Mouse (Mus musculus): ENCODE measurements around the gene Akp3. TPM values are rescaled to one million over a fixed set of nuclear protein-coding genes. Genes with fewer than 3 reads are reported as not detected.

Gene Akp3
- polyA plus RNA-seq (2015; fragmentation: Nextera tagmentation; extraction: Ambion mirVana), result 0.26 and 0.60 TPM in 2 replicates

DNA sequence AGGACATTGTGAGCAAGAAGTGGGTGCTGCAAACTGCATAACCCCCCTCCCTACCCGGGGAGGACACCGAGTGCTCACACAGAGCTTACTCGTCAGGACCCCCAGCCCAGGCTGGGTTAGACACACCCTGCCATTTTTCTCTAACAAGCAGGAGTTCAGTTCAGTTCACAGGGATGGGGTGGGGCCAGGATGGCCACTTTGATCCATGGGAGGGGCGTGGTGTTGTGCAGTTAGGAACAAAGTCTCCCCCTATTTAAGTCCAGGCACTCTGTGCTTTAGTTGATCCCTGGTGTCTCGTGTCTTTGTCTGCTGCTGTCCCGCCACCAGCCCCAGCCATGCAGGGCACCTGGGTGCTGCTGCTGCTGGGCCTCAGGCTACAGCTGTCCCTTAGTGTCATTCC is at the start of gene Akp3:
Gene Akp3 (plus strand): TSS at position 301 of the 400 bp plus-strand sequence.
- DNase-seq (ENCODE audit: low spot score), result no peak

DNA sequence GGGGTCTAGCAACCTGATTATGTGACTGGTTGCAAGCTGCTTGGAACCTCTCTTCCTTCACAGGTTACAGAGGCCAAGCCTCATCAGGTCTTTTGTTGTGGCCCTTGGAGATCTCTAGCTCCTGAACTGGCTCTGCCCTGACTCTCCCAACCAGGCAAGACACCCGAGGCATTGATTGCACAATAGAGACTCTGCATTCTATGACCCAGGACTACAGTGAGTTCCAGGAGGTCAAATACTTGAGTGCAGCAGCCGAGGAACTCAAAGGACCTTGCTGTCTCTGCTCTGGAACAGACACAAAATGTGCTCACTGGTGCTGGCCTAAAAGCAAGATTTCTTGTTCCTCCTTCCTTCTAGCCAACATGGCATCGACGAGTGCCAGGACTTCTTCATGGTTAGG is 38.6 kb upstream of the Akp3 start:
- DNase-seq (ENCODE audit: low spot score), result no peak

DNA sequence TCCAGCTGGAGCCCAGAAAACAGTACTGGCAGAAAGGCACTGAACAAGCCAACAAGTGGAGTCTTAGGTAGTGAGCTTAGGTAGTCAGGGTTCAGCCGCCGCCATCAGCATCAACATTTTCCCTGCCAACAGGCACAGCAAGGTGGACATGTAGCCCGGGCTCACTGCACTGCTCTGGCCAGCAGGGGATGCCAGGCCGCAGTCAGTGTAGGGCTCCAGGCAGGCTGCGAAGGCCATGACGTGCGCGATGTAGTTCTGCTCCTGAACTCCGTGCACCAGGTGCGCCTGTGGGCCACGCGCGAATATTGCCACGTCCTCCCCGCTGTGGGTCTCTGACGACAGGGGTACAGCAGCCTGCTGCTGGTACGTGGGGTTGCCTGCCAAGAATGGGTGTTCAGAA is 37.8 kb upstream of the Akp3 start:
- DNase-seq (ENCODE audit: low spot score), result no peak

DNA sequence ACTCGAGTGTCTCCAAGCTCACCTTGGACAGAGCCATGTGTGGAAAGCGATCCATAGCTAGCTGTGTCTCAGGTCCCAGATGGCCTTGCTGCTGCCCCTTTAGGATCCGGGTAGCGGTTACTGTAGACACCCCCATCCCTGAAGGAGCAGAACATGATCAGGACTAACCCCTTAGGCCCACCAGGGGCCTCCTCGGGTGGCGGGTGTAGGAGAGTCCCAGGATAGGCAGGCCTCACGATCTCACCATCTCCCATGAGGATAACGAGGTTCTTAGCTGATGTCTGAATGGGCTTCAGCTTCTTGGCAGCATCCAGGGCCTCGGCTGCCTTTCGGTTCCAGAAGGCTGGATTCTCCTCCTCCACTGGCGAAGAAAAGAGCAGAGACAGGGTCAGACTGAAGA is 35.5 kb upstream of the Akp3 start:
- DNase-seq (ENCODE audit: low spot score), result no peak

DNA sequence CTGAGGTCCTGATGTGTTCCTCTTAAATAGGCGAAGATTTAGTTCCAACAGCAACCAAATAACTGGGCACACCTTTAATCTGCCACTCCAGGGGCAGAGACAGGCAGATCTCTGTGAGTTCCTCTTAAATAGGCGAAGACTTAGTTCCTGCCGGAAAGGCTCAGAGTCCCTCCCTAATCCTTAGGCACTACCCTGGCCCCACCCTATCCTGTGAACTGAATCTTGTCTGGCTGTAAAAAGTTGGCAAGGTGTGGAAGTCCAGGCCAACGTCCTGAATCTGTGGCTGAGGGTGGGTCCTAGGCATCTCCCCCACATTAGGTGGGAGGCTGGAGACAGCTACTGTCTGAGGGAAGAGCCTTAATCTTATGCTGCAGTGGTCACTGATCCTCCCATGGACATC is 34.9 kb upstream of the Akp3 start, which contains the start of gene Alppl2:
Gene Alppl2 (minus strand): TSS at position 101 of the 400 bp plus-strand sequence.
- no peak for DNase-seq (ENCODE audit: low spot score)

DNA sequence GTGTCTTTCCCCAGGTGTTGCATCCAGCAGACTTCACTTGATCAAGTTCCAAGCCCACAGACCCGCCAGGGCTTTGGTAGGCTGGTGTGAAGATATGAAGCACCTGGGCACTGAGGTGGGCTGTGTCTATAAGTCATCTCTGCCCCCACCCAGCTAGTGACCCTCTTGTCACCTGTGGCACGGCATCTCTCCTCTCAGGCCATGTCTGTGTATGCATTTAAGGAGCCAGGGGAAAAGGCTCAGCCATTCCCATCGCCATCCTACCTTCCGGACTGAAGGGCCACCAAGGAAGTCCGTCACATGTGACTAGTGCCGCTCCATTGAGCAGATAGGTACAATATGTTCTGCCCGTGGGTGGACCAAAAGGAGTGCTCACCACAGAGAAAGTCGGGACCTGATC is 29.1 kb upstream of the Akp3 start:
- DNase-seq (ENCODE audit: low spot score), result no peak

DNA sequence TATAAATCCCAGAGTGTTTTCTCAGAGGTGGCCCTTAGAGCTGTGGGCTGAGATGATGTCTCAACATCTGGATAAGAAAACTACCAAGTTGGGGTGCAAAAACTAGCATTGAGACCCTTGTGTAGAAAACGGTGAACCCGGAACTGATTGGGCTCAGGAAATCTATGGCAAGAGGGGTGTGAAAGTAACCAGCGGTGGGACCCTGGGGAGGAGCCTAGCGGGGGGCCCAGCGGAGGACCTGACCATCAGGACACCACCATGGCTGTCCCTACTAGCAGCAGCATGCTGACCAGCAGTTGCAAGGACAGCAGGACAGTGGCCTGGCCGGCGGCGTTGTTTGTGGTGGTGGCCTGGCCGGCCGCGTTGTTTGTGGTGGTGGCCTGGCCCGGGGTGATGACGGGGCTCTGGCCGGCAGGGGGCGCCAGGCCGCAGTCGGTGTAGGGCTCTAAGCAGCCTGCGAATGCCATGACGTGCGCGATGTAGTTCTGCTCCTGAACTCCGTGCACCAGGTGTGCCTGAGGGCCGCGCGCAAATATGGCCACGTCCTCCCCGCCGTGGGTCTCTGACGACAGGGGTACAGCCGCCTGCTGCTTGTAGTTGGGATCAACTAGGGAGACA is 26.3 kb upstream of the Akp3 start:
- peak; percentile 40 for DNase-seq (ENCODE audit: low spot score)

DNA sequence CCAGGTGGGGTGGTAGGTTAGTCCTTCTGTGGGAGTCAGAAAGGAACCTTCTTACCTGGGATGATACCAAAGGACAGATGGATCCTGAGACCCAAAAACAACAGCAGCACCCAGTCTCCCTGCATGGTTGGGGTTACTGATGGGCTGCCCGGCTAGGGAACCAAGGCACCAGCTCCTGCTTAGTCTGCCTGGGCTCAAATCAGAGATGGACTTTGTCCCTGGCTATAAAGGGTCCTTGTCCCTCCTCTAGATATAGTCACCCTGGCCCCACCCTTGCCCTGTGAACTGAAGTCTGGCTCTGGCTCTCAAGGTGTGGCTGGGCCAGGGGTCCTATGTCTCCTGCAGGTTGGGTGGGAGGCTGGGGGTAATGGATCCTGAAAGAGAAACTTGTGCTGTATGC is 23.4 kb upstream of the Akp3 start, which contains the start of gene Alpi:
Gene Alpi (minus strand): TSS at position 196 of the 400 bp plus-strand sequence.
- DNase-seq (ENCODE audit: low spot score), result no peak

DNA sequence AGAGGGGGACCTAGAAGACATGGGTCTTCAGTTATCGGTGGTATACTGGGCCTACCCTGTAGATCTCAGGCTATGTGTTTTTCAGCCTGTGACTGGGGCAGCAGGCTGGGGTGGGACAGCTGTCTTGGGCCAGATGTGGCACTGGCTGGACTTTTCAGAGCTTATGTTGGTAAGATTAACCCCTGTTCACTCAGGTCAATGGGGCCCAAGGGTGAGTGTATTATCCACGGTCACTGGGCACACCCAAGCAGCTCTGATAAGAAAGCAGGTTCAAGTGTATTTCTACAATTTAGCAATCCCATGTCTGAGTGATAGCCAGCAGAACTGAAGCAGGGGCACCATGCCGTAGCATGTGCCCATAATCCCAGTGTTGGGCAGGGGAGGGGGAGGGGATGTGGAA is 22.7 kb upstream of the Akp3 start:
- DNase-seq (ENCODE audit: low spot score), result no peak

DNA sequence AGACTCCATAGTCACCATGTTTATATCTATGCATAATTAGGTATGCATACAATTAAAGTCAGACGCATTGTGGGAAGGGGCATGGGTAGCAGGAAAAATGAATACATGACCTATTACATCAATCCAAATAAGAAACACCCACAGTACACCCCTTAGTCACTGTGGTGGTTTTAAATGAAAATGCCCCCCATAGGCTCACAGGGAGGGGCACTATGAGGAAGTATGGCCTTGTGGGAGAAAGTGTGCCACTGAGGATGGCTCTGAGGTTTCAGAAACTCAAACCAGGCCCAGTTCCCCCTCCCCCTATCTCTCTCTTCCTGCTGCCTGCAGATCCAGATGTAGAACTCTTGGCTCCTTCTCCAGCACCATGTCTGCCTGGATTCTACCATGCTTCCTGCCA is 20.8 kb upstream of the Akp3 start:
- DNase-seq (ENCODE audit: low spot score), result no peak

DNA sequence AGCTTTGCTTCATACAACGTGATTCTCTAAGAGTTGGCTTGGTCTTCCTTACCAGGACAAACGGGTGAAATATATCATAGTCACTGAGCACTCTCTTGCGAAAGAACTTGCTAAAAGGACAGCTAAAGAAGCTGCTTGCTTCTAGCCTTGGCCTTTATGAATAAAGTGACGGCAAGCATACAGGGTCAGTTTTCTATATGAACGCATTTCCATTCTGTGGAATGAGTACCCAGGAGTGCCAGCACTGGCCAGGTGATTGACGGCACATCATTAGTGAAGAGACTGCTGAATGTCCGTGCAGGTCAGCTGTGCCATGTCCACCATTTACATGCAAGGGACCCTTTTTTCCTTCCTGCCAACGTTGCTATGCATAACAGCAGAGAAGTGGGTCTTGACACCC is 18.2 kb upstream of the Akp3 start:
- DNase-seq (ENCODE audit: low spot score), result no peak

DNA sequence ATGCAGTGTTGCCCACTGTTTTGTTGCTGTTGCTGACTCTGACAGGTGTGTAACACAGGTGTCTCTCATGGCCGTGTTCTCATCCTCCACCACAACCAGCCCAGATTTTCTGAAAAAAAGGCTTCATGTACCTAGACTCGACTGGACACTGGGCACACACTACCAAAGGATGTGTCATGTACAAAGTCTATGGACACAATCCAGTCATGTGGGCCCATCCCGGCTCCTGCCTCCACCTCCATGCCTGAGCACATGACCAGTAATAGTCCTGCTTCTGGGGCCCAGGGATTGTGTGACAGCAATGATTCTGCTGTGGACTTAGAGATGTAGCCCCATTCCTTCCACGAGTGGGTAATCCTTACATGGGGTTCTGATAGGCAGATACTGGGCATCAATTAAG is 16.2 kb upstream of the Akp3 start:
- DNase-seq (ENCODE audit: low spot score), result no peak

DNA sequence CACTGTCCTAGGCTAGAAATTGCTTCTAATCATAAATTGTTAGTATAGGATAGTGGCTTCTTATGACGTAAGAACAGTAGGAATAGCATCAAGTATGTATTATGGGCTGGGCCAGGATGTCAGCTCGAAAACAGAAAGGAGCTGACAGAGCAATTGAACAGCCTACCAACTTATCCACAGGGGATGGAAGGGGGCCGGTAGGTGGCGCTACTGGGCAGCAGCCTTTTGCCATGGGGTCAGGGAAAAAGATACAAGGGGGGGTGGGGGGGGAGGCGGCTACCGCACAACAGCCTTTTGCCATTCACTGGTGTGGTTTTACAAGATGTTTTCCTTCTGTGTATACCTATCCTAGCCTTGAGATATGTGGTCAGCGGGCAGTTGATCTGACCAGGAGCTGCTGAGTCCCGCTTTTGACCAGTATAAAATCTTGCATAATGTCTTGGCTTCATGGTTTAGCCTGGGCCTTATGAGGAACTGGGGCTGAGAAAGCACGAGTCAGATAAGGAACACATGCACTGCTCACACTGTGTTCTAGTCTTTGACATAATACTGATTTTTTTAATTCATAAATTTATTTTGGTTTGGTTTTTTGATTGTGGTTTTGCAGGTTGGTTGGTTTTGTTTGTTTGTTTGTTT is 12.9 kb upstream of the Akp3 start:
- DNase-seq (ENCODE audit: low spot score), result no peak

DNA sequence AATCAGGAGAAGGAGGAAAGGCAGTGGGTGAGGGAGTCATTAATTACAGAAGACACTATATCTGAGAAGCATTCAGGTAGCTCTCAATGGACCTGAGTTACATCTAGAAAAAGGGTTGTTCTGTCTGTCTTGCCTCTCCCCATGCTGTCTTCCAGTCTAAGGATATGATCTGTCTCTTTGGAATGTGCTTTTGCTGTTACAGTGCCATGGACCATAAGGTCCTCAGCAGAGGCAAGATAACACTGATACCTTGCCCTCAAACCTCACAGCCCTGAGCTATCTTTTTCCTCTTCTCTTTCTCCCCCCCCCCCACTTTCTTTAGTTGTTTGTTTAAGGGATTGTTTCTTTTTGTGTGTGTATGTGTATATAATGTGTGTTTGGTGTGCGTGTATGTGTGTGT is 10.0 kb upstream of the Akp3 start:
- DNase-seq (ENCODE audit: low spot score), result no peak

DNA sequence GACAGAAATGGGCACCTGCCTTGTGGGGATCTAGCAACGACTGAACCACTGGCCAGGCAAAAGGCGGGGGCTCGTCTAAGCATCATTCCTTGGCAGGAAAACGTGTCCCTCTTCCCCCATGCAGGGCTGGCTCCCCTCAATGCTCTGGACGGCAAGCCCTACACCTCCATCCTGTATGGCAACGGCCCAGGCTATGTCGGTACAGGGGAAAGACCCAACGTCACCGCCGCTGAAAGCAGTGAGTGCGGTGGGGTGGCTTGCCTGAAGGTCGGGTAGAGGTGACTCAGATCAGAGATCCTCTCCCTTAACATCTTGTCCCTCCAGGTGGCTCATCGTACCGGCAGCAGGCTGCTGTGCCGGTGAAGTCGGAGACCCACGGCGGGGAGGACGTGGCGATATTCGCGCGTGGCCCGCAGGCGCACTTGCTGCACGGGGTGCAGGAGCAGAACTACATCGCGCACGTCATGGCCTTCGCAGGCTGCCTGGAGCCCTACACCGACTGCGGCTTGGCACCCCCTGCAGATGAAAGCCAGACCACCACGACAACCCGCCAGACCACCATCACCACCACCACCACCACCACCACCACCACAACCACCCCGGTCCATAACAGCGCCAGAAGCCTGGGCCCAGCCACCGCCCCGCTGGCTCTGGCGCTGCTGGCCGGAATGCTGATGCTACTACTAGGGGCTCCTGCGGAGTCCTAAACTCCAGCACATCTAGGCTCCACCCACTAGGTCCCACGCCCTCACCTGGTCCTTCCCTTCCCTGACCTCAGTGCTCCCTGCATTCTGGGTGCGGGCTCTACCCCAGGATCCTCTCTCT is 2.6 kb downstream of the Akp3 start:
- no peak for DNase-seq (ENCODE audit: low spot score)

DNA sequence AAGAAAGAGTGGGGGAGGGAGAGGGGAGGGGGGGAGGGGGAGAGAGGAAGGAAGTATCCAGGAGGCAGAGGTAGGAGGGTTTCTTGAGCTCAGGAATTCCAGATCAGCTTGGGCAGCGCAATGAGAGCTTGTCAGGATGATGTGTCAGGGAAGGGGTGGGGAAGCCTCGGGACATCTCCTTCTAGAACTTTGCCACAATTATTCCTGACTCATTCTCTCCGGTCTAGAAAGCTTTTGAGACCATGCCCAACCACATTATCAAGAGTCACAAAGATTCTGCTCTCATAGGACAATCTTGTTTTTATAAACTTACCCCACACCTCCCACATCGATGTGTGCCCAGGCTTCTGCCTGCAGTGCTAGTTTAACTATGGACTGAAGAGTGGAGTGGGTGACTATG is 7.0 kb downstream of the Akp3 start:
- DNase-seq (ENCODE audit: low spot score), result no peak

DNA sequence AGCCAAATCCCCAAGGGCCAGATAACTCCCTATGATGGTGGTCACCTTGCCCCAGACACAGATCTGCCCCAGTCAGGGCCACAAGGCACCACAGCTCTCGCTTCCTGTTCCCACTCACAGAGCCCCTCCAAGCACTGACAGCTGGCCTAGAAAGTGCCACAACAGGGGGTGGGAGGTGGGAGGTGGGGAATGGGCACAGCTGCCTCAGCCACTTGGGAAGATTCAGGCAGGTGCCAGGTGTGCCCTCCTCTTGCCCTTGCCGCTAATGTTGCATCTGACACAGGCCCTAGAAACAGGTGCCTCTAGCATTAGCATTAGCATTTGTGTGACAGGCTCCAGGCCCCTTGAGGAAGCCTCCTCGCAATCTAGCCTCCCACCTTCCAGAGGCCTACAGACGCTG is 16.8 kb downstream of the Akp3 start:
- DNase-seq (ENCODE audit: low spot score), result no peak

DNA sequence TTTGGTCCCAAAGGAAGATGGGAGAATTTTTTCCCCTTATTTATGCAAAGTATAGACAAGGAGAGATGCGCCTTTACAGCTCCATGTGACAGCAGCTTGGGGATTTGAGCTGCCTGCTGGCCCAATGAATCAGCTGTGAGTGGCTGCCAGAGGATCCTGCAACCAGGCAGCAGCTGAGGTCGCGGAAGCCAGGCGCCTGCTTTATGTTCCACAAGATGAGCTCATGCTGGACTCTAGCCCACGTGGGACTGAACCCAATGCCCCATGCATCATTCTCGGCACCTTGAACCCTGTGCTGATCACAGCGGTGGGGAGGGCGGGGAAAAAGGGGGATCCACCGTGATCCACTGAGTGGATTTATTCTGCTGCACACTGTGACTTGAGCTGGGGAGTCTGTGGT is 17.7 kb downstream of the Akp3 start:
- no peak for DNase-seq (ENCODE audit: low spot score)

DNA sequence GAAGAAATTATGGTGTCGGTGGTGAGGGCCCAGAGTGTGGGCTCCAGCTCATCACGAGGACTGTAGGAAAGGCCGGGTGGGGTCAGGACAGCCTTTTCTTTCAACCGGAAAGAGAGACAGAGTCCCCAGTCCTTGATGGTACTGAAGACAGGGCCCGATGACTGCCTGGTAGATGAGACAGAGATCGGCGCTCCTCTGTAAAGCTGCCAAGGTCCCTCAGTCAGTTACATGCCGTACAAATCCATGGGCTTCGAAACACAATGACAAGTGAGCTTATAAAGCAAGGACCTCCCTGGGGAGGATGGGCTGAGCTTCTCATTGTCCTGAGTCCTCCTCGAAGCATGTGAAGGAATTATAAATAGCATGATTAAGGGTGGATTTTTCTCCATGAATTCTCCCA is 18.4 kb downstream of the Akp3 start:
- DNase-seq (ENCODE audit: low spot score), result no peak

DNA sequence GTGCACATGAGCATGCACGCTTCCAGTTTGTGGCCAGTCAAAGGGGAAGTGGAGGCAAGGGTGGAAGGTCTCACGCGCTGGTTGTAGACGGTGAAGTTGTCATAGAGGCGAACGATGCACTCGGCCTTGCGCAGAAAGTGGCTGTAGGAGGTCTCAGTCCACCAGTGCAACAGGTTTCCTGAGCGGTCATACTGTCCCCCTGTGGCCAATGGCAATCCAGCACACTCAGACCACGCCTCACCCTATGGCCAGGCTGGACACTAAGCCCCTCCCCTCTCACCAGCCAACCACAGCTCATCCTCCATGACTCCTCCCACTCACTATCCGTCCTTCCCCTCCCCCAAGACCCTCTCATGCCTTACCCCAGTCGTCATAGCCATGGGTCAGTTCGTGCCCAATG is 24.6 kb downstream of the Akp3 start:
- DNase-seq (ENCODE audit: low spot score), result no peak

DNA sequence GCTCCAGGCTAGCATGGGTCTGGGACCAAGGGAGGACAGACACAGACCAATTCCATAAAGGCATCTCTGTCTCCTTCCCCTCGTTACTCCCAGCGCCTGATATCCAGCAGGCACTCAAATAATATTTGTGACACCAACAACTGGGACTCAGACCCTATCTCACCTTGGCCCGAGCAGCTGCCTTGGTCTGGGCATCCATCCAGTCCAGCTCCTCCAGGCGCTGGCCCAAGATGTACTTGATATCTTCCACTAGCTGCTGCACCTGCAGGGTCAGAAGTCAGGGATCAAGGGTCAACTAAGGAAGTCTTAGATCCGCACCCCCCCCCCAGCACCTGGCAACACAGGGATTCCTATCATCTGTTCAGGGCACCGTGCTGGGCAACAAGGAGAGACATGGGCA is 26.5 kb downstream of the Akp3 start:
- DNase-seq (ENCODE audit: low spot score), result no peak

DNA sequence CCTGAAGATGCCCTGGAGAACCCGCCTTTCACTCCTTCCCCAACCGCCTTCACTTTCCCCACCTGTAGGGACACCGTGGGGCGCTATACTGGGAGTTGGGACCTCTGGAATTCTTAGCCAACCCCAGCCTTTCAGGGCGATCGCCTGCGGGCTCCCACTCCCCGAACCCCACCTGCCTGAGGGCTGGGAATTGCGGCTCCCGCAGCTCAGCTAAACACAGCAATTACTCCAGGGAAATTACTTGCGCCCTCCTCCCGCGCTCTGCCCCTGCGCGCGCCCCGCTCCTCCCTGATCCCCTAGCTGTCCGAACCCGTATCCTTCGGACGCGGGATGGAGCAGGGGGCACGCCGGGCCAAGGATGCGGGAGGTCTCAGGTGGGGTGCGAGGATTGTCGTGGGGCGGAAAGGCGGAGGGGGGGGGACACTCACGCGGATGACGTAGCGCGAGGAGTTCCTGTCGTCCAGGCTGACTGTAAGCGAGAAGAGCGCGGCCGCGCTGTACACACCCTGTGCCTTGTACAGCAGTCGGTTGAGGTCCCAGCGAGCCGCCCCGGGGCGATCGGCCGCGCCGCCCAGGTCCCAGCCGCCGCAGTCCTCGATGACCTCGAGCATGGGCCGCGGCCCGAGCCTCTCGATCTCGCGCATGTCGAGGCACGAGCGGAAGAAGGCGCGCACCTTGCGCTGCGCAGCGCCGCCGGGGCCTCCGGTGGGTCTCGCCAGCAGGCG is 29.2 kb downstream of the Akp3 start:
- no peak for DNase-seq (ENCODE audit: low spot score)

Data from thymus, postnatal 0 days (tissue).